Mouse (Mus musculus) stomach, embryonic 16.5 days (tissue): Measurements from ENCODE around the gene Dirc2. TPM values are rescaled to one million over a fixed set of nuclear protein-coding genes. Genes with fewer than 3 reads are reported as not detected.

Experiments
- ATAC-seq: fragments of 200-750 bp; cut with Nextera tagmentation; 2 replicates; pipeline ENCODE4 v1.8.0; 2017; ENCODE audit warnings: moderate number of reproducible peaks, moderate TSS enrichment; ENCODE audit not compliant: insufficient read depth, low FRiP score
- H3K27ac ChIP-seq: fragments of 300-500 bp; sonication (generic); 2 replicates; pipeline ENCODE4 v1.5.1; 2014; ENCODE audit warnings: low read length
- H3K27me3 ChIP-seq: fragments of 300-500 bp; sonication (generic); 2 replicates; pipeline ENCODE4 v1.6.1; 2014; ENCODE audit warnings: low read length, control low read depth, mixed read lengths; ENCODE audit not compliant: control insufficient read depth, insufficient read depth
- H3K36me3 ChIP-seq: fragments of 300-500 bp; sonication (generic); 2 replicates; pipeline ENCODE4 v1.6.1; 2014; ENCODE audit warnings: low read length; ENCODE audit not compliant: control insufficient read depth, insufficient read depth
- H3K4me1 ChIP-seq: fragments of 300-500 bp; sonication (generic); 2 replicates; pipeline ENCODE4 v1.6.1; 2014; ENCODE audit warnings: low read length, control low read depth, mixed read lengths; ENCODE audit not compliant: control insufficient read depth, insufficient read depth
- H3K4me2 ChIP-seq: fragments of 300-500 bp; sonication (generic); 2 replicates; pipeline ENCODE4 v1.6.1; 2014; ENCODE audit warnings: low read depth, low read length, mixed read lengths
- H3K4me3 ChIP-seq: fragments of 300-500 bp; sonication (generic); replicated peaks from 2 replicates; pipeline ENCODE4 v1.5.1; 2014; ENCODE audit warnings: mild to moderate bottlenecking, low read length
- H3K9ac ChIP-seq: fragments of 300-500 bp; sonication (generic); 2 replicates; pipeline ENCODE4 v1.6.1; 2014; ENCODE audit warnings: low read length
- H3K9me3 ChIP-seq: fragments of 300-500 bp; sonication (generic); replicated peaks from 2 replicates; pipeline ENCODE4 v1.6.1; 2016; ENCODE audit warnings: low read length, control low read depth; ENCODE audit not compliant: control insufficient read depth
- WGBS: fragments of 180-500 bp; shearing (Covaris S2); extraction: QIAGEN DNeasy Blood & Tissue Kit; methylation state at CpG from one replicate; pipeline ENCODE4 v1.1.7; 2014; 5-methylcytosine and 5-hydroxymethylcytosine counted together
- polyA plus RNA-seq: library from polyadenylated mRNA; unstranded; fragments of >200 nt; fragmentation: Nextera tagmentation; extraction: Ambion mirVana; gene quantifications from 2 replicates; pipeline ENCODE4 v1.2.1, GENCODE M21; 2015

The Dirc2 gene
- polyA plus RNA-seq, 1 experiment from 2014 or later: 8.2 TPM

- Histone ChIP-seq H3K27ac (no peak overlapping the region), H3K36me3 (no peaks in the 10 kb centered on the region), H3K9ac (no peak overlapping the region), H3K9me3 (no peaks in the 10 kb centered on the region), H3K4me2 (no peak overlapping the region), H3K4me3 (no peak overlapping the region), H3K27me3 (peaks cover under 1% of the 10 kb centered on the region; the same call in 1 of the 2 replicates), H3K4me1 (no peaks in the 10 kb centered on the region)
- no peak for ATAC-seq
- WGBS: 87% methylated on average over 5 of the region's 5 CpGs
Measured at GRCm38 (mm10) chr16:35653951-35654350, 115.2 kb downstream of the Dirc2 start.

- no peaks in the 10 kb centered on the region for H3K4me1 ChIP-seq
- no peaks in the 10 kb centered on the region for H3K27me3 ChIP-seq
- no peak for ATAC-seq
- no peak overlapping the region for H3K4me2 ChIP-seq
- no peak overlapping the region for H3K27ac ChIP-seq
- no peaks in the 10 kb centered on the region for H3K36me3 ChIP-seq
- 93% methylated on average over 3 of the region's 3 CpGs for WGBS
- no peak overlapping the region for H3K4me3 ChIP-seq
- H3K9ac ChIP-seq: no peak overlapping the region
- no peaks in the 10 kb centered on the region for H3K9me3 ChIP-seq
Measured at GRCm38 (mm10) chr16:35652706-35653105, 116.5 kb downstream of the Dirc2 start.

- no peaks in the 10 kb centered on the region for H3K36me3 ChIP-seq
- WGBS: 54% methylated on average over 6 of the region's 6 CpGs
- no peak overlapping the region for H3K27ac ChIP-seq
- no peaks in the 10 kb centered on the region for H3K4me1 ChIP-seq
- no peaks in the 10 kb centered on the region for H3K9me3 ChIP-seq
- H3K9ac ChIP-seq: no peak overlapping the region
- H3K27me3 ChIP-seq: no peaks in the 10 kb centered on the region
- no peak overlapping the region for H3K4me2 ChIP-seq
- H3K4me3 ChIP-seq: no peak overlapping the region
- ATAC-seq: no peak
Measured at GRCm38 (mm10) chr16:35652206-35652605, 117.0 kb downstream of the Dirc2 start.

- Histone ChIP-seq H3K4me3 (no peak overlapping the region), H3K9ac (no peak overlapping the region), H3K36me3 (no peaks in the 10 kb centered on the region), H3K27ac (no peak overlapping the region), H3K4me2 (no peak overlapping the region), H3K9me3 (no peaks in the 10 kb centered on the region), H3K4me1 (no peaks in the 10 kb centered on the region), H3K27me3 (no peaks in the 10 kb centered on the region)
- no peak for ATAC-seq
- WGBS: 88% methylated on average over 4 of the region's 4 CpGs
Measured at GRCm38 (mm10) chr16:35648862-35649261, 120.3 kb downstream of the Dirc2 start.

Other genes starting within 250 kb of the Dirc2 start
- gene Sema5b, start 228.2 kb downstream of the Dirc2 start, polyA plus RNA-seq: 3.8 and 5.3 TPM in 2 replicates
- 12.7 and 13.3 TPM in 2 replicates for gene Hspbap1, start 1.0 kb upstream of the Dirc2 start, polyA plus RNA-seq
- gene Parp14, start 102.2 kb upstream of the Dirc2 start, polyA plus RNA-seq: 1.1 and 2.2 TPM in 2 replicates
- gene Parp9, start 169.1 kb upstream of the Dirc2 start, polyA plus RNA-seq: 10.7 and 10.9 TPM in 2 replicates
- 7.1 and 9.5 TPM in 2 replicates for gene Dtx3l, start 169.8 kb upstream of the Dirc2 start, polyA plus RNA-seq
- 38.9 and 40.0 TPM in 2 replicates for gene Kpna1, start 209.4 kb upstream of the Dirc2 start, polyA plus RNA-seq